ENCODE assay signal across 17 mouse cellular contexts in genomic region chr4:97635757-97636292, GRCm38 (mm10).
A peak's percentile ranks its signal among the peaks of the same experiment; 100 is the strongest.
DNase-seq lines count a peak whose midpoint lies in the region; ATAC-seq lines count a peak whose summit lies in the region.
"Had no signal": no experiment of that assay in that cellular context is flagged by ENCODE, and none has a peak within 500 bp of the region (broad histone marks: within the 10 kb centered on the region; RNA-seq: fewer than 3 reads in every experiment).

No protein-coding gene starts in this region.

- H3K4me1 ChIP-seq in neural tube, embryonic 11.5 days (ENCODE audit: control insufficient read depth, insufficient read depth, low read length) = peaks cover 3% of the 10 kb centered on the region; the same call in 1 of the 2 replicates
- H3K4me1 ChIP-seq in hindbrain, embryonic 10.5 days (replicated peaks) = peaks cover 20% of the 10 kb centered on the region
- peaks cover 46% of the 10 kb centered on the region for H3K4me1 ChIP-seq in limb, embryonic 12.5 days (replicated peaks)

- peak; percentile 53; the same call in 1 of the 2 replicates for ATAC-seq in neural tube, embryonic 11.5 days (ENCODE audit: insufficient read depth, low FRiP score, low TSS enrichment)
- 0 out of 2 replicates have a peak, but pooled peaks have one; percentile 26 for ATAC-seq in limb, embryonic 12.5 days (ENCODE audit: insufficient number of reproducible peaks, insufficient read depth, low FRiP score, low TSS enrichment, low read depth)
- ATAC-seq in megakaryocyte, adult 5-6 weeks (ENCODE audit: poor library complexity, severe bottlenecking) = no peak
- ATAC-seq in activated CD4-positive, CD25-positive, alpha-beta regulatory T cell, adult 4 months = no peak

- no peak overlapping the region for H3K27ac ChIP-seq in neural tube, embryonic 11.5 days (ENCODE audit: low read depth, low read length)
- peak overlapping the region; percentile 81 for H3K27ac ChIP-seq in hindbrain, embryonic 10.5 days
- peak overlapping the region; percentile 81 for H3K27ac ChIP-seq in limb, embryonic 12.5 days
- H3K27ac ChIP-seq: heart, adult 2 months; stomach, postnatal 0 days had no signal

- no peaks in the 10 kb centered on the region for H3K36me3 ChIP-seq in neural tube, embryonic 11.5 days (ENCODE audit: control insufficient read depth, insufficient read depth, low read length)
- H3K36me3 ChIP-seq in hindbrain, embryonic 10.5 days = no peaks in the 10 kb centered on the region
- H3K36me3 ChIP-seq in limb, embryonic 12.5 days = no peaks in the 10 kb centered on the region

- no peaks in the 10 kb centered on the region for H3K27me3 ChIP-seq in neural tube, embryonic 11.5 days (ENCODE audit: control insufficient read depth, insufficient read depth, low read length)
- H3K27me3 ChIP-seq in hindbrain, embryonic 10.5 days (ENCODE audit: insufficient read depth, poor library complexity, severe bottlenecking) = no peaks in the 10 kb centered on the region; the same call in 1 of the 2 replicates
- no peaks in the 10 kb centered on the region for H3K27me3 ChIP-seq in limb, embryonic 12.5 days

- no peaks in the 10 kb centered on the region for H3K9me3 ChIP-seq in neural tube, embryonic 11.5 days (ENCODE audit: control insufficient read depth, low read length)
- H3K9me3 ChIP-seq in hindbrain, embryonic 10.5 days = no peaks in the 10 kb centered on the region
- no peaks in the 10 kb centered on the region for H3K9me3 ChIP-seq in limb, embryonic 12.5 days

- H3K4me2 ChIP-seq in neural tube, embryonic 11.5 days (ENCODE audit: low read depth) = no peak overlapping the region
- H3K4me2 ChIP-seq in limb, embryonic 12.5 days = no peak overlapping the region

- no peak for DNase-seq in neural tube, embryonic 11.5 days (ENCODE audit: low spot score)
- DNase-seq in neural tube, embryonic 10.5 days (ENCODE audit: extremely low spot score, low spot score) = no peak
- no peak for DNase-seq in hindbrain, embryonic 10.5 days (ENCODE audit: low spot score)
- DNase-seq in T-cell, adult 2 months (ENCODE audit: low spot score) = no peak
- no peak for DNase-seq in kidney, adult 11 months
- DNase-seq: adrenal gland, postnatal 14 days; B cell, adult 2 months; heart, adult 2 months; heart, postnatal 14 days; kidney, adult 2 months; kidney, postnatal 4 days; liver; lung, adult 2 months had no signal

- H3K4me3 ChIP-seq in neural tube, embryonic 11.5 days (ENCODE audit: low read depth, low read length) = no peak overlapping the region
- no peak overlapping the region for H3K4me3 ChIP-seq in hindbrain, embryonic 10.5 days
- no peak overlapping the region for H3K4me3 ChIP-seq in limb, embryonic 12.5 days (replicated peaks)
- H3K4me3 ChIP-seq: heart, adult 2 months had no signal

- 46% methylated on average over 1 of the region's 1 CpGs for WGBS in neural tube, embryonic 11.5 days
- 50% methylated on average over 1 of the region's 1 CpGs for WGBS in hindbrain, embryonic 10.5 days
- 26% methylated on average over 1 of the region's 1 CpGs for WGBS in limb, embryonic 12.5 days

- no peak overlapping the region for H3K9ac ChIP-seq in neural tube, embryonic 11.5 days (ENCODE audit: low read length)
- no peak overlapping the region for H3K9ac ChIP-seq in limb, embryonic 12.5 days (replicated peaks)

Comparison
In these comparisons a context has a peak if more than half of its experiments do, and no peak if none do; other contexts are left out.
1. ATAC-seq: peak in neural tube, embryonic 11.5 days (single experiment) and limb, embryonic 12.5 days (single experiment); none in megakaryocyte, adult 5-6 weeks (single experiment) and activated CD4-positive, CD25-positive, alpha-beta regulatory T cell, adult 4 months (single experiment).